Mouse (Mus musculus) bone marrow macrophage, adult 2 months (primary cell): ENCODE results near the gene Map6d1. TPM values are rescaled to one million over a fixed set of nuclear protein-coding genes. Genes with fewer than 3 reads are reported as not detected.

Source experiments
- H3K27ac ChIP-seq: 2 replicates; pipeline ENCODE4 v1.5.1; 2012; ENCODE audit warnings: low read depth, low read length; ENCODE audit not compliant: insufficient read depth
- H3K4me1 ChIP-seq: 2 replicates; pipeline ENCODE4 v1.6.1; 2012; ENCODE audit warnings: low read length; ENCODE audit not compliant: control insufficient read depth, insufficient read depth
- H3K4me3 ChIP-seq: 2 replicates; pipeline ENCODE4 v1.5.1; 2012; ENCODE audit warnings: mild to moderate bottlenecking, low read length, moderate library complexity; ENCODE audit not compliant: insufficient read depth
- CTCF ChIP-seq: IDR thresholded peaks from 2 replicates; pipeline ENCODE4 v1.5.1; 2012; ENCODE audit warnings: low read depth, mild to moderate bottlenecking, low read length, moderate library complexity
- POLR2A ChIP-seq: IDR thresholded peaks from 2 replicates; pipeline ENCODE4 v1.6.1; 2012; ENCODE audit warnings: mild to moderate bottlenecking, low read depth, low read length, borderline replicate concordance
- polyA plus RNA-seq: library from polyadenylated mRNA; stranded (reverse); fragments of >200 nt; gene quantifications from 2 replicates; pipeline ENCODE4 v1.2.4, GENCODE M21; 2012; ENCODE audit not compliant: missing spikeins, insufficient read depth, insufficient read length

Map6d1 gene
- polyA plus RNA-seq, 1 experiment: not detected

GRCm38 (mm10) chr16:20238646-20239045, 2.5 kb downstream of the Map6d1 start:
- Histone ChIP-seq H3K4me1 (no peaks in the 10 kb centered on the region), H3K4me3 (no peak overlapping the region), H3K27ac (no peak overlapping the region)
- no peak for TF ChIP-seq POLR2A
- TF ChIP-seq CTCF: no peak

GRCm38 (mm10) chr16:20237426-20237825, 3.7 kb downstream of the Map6d1 start:
- Histone ChIP-seq H3K4me1 (no peaks in the 10 kb centered on the region), H3K27ac (no peak overlapping the region), H3K4me3 (no peak overlapping the region)
- no peak for TF ChIP-seq POLR2A
- no peak for TF ChIP-seq CTCF

DNA sequence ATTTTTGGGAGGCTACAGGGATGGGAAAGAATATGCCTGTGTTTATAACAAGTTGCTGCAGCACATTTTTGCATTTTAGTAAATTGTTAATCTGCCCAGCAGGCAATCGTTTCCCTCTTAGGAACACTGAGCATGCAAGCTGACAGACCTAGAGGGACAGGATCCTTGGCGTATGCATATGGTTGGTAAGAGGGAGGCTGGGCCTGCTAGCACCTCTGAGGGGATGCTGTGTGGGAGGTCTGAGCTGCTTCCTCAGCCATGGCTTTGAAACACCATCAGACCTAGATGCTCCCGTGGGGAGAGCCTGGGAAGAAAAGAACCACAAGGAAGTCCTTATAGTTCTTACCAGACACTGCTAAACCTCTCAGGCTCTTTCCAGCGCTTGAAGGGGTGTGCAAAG, 6.8 kb downstream of the Map6d1 start:
- Histone ChIP-seq H3K27ac (no peak overlapping the region), H3K4me1 (no peaks in the 10 kb centered on the region), H3K4me3 (no peak overlapping the region)
- TF ChIP-seq CTCF (no peak), POLR2A (no peak)

DNA sequence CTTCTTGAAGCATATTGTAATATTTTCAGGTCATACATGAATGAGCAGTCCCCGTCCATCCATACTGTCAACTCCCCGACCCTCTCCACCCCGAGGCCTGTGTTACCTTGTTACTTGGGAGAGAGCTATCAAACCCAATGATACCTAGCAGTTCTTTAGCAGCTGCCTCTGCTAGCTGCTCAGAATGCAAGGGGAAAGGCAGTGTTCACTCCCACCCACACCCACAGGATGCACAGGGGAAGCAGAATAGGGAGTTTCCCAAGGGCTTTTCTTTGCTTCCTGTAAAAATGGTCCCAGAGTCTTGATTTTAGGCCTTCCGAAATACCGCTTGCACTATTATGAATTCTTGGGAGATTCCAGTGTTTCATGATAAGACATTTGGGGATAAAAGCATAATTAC, 13.0 kb downstream of the Map6d1 start:
- TF ChIP-seq CTCF (no peak), POLR2A (no peak)
- Histone ChIP-seq H3K27ac (no peak overlapping the region), H3K4me1 (peaks cover 9% of the 10 kb centered on the region), H3K4me3 (no peak overlapping the region)

- TF ChIP-seq CTCF (no peak; the same call in 1 of the 2 replicates), POLR2A (no peak)
- peaks cover 9% of the 10 kb centered on the region for H3K4me1 ChIP-seq
- no peak overlapping the region for H3K27ac ChIP-seq
- no peak overlapping the region for H3K4me3 ChIP-seq
Observed at GRCm38 (mm10) chr16:20227504-20227903, 13.7 kb downstream of the Map6d1 start.

GRCm38 (mm10) chr16:20226676-20227075, 14.5 kb downstream of the Map6d1 start:
- Histone ChIP-seq H3K4me3 (no peak overlapping the region), H3K27ac (no peak overlapping the region), H3K4me1 (peaks cover 9% of the 10 kb centered on the region)
- TF ChIP-seq CTCF: no peak
- TF ChIP-seq POLR2A: no peak

DNA sequence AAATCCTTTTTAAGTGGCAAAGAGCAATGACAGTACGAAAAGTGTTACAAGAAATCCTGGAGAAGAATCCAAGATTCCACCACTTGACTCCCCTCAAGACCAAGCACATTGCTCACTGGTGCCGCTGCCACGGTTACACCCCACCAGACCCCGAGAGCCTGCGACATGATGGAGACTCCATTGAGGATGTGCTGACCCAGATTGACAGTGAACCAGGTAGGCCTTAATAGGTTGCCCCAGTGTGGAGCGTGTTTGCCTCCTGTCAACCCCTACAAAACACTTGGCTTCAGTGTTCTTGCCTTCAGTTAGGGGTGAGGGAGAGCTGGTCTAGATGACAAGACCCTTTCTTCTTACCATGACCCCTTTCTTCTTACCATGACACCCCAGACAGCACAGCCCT, 18.4 kb downstream of the Map6d1 start:
- Histone ChIP-seq H3K4me1 (peaks cover 5% of the 10 kb centered on the region), H3K4me3 (no peak overlapping the region), H3K27ac (no peak overlapping the region)
- TF ChIP-seq POLR2A (no peak), CTCF (no peak)

- TF ChIP-seq POLR2A (no peak), CTCF (no peak)
- Histone ChIP-seq H3K4me3 (no peak overlapping the region), H3K4me1 (no peaks in the 10 kb centered on the region), H3K27ac (no peak overlapping the region)
Observed at GRCm38 (mm10) chr16:20213591-20214226, 27.4 kb downstream of the Map6d1 start.

GRCm38 (mm10) chr16:20199501-20200201, 41.5 kb downstream of the Map6d1 start:
- H3K4me1 ChIP-seq: no peaks in the 10 kb centered on the region
- TF ChIP-seq POLR2A: no peak
- TF ChIP-seq CTCF: no peak
- H3K4me3 ChIP-seq: no peak overlapping the region

GRCm38 (mm10) chr16:20196962-20197361, 44.2 kb downstream of the Map6d1 start:
- no peak overlapping the region for H3K27ac ChIP-seq
- H3K4me3 ChIP-seq: no peak overlapping the region
- H3K4me1 ChIP-seq: no peaks in the 10 kb centered on the region
- TF ChIP-seq POLR2A (no peak), CTCF (no peak)

More at GRCm38 (mm10) chr16:20199501-20200201, 41.5 kb downstream of the Map6d1 start:
- no peak overlapping the region for H3K27ac ChIP-seq

GRCm38 (mm10) chr16:20195546-20195945, 45.6 kb downstream of the Map6d1 start:
- Histone ChIP-seq H3K27ac (no peak overlapping the region), H3K4me1 (no peaks in the 10 kb centered on the region), H3K4me3 (no peak overlapping the region)
- TF ChIP-seq POLR2A (no peak), CTCF (no peak)
